Mouse (Mus musculus): ENCODE measurements around the gene Spock1. TPM values are rescaled to one million over a fixed set of nuclear protein-coding genes. Genes with fewer than 3 reads are reported as not detected.

The Spock1 gene
- polyA plus RNA-seq, 1 experiment = not detected

GRCm38 (mm10) chr13:57448906-57449305 lies 459.2 kb downstream of the Spock1 start:
- H3K27me3 ChIP-seq (ENCODE audit: control insufficient read depth, insufficient read depth, low read length) = no peaks in the 10 kb centered on the region
- no peaks in the 10 kb centered on the region for H3K36me3 ChIP-seq (ENCODE audit: control insufficient read depth, insufficient read depth, low read length)
- no peaks in the 10 kb centered on the region for H3K4me1 ChIP-seq (ENCODE audit: control insufficient read depth, insufficient read depth, insufficient read length)
- no peak overlapping the region for H3K4me3 ChIP-seq (ENCODE audit: extremely low read depth, insufficient read depth, insufficient read length)
- no peak for DNase-seq (ENCODE audit: low read depth in 1 of 2, low spot score in 2 of 2)
- no peak overlapping the region for H3K27ac ChIP-seq (ENCODE audit: insufficient read depth, low read length)
- 89% methylated on average over 7 of the region's 7 CpGs for WGBS
- TF ChIP-seq POLR2A (IDR thresholded peaks at IDR 0.05; ENCODE audit: low read depth, low read length) (no peak), CTCF (IDR thresholded peaks at IDR 0.05; ENCODE audit: extremely low read depth, insufficient read depth, insufficient read length, insufficient replicate concordance) (no peak)

DNA sequence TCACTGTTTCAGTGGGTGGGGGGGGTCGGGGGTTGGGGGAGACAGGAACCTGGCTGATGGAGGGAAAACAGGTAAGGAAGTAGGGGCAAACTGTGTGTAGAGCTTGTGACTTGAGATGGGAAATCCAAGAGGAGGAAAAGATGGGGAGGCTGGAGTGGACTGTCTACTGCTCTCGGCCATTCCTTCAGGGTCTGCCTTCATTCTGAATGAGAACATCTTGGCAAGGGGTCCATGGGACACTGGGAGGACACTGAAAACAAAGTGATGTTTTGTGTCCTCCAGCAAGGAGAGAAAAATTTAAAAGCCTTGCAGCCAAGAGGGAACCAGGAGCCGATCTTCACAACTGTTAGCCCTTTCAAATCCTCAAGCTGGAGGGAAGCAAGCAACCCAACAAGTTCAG lies 463.2 kb downstream of the Spock1 start:
- no peak overlapping the region for H3K27ac ChIP-seq (ENCODE audit: insufficient read depth, low read length)
- no peaks in the 10 kb centered on the region for H3K27me3 ChIP-seq (ENCODE audit: control insufficient read depth, insufficient read depth, low read length)
- no peaks in the 10 kb centered on the region for H3K4me1 ChIP-seq (ENCODE audit: control insufficient read depth, insufficient read depth, insufficient read length)
- TF ChIP-seq CTCF (IDR thresholded peaks at IDR 0.05; ENCODE audit: extremely low read depth, insufficient read depth, insufficient read length, insufficient replicate concordance) = no peak
- TF ChIP-seq POLR2A (IDR thresholded peaks at IDR 0.05; ENCODE audit: low read depth, low read length) = no peak
- H3K36me3 ChIP-seq (ENCODE audit: control insufficient read depth, insufficient read depth, low read length) = no peaks in the 10 kb centered on the region
- H3K4me3 ChIP-seq (ENCODE audit: extremely low read depth, insufficient read depth, insufficient read length) = no peak overlapping the region
- DNase-seq (ENCODE audit: low read depth in 1 of 2, low spot score in 2 of 2) = no peak
- WGBS = 77% methylated on average over 3 of the region's 3 CpGs

GRCm38 (mm10) chr13:57440111-57440510 lies 468.0 kb downstream of the Spock1 start:
- no peak overlapping the region for H3K27ac ChIP-seq (ENCODE audit: insufficient read depth, low read length)
- TF ChIP-seq CTCF (IDR thresholded peaks at IDR 0.05; ENCODE audit: extremely low read depth, insufficient read depth, insufficient read length, insufficient replicate concordance) (no peak), POLR2A (IDR thresholded peaks at IDR 0.05; ENCODE audit: low read depth, low read length) (no peak)
- H3K4me1 ChIP-seq (ENCODE audit: control insufficient read depth, insufficient read depth, insufficient read length) = no peaks in the 10 kb centered on the region
- no peaks in the 10 kb centered on the region for H3K27me3 ChIP-seq (ENCODE audit: control insufficient read depth, insufficient read depth, low read length)
- H3K4me3 ChIP-seq (ENCODE audit: extremely low read depth, insufficient read depth, insufficient read length) = no peak overlapping the region
- DNase-seq (ENCODE audit: low read depth in 1 of 2, low spot score in 2 of 2) = no peak
- 90% methylated on average over 7 of the region's 7 CpGs for WGBS
- no peaks in the 10 kb centered on the region for H3K36me3 ChIP-seq (ENCODE audit: control insufficient read depth, insufficient read depth, low read length)

DNA sequence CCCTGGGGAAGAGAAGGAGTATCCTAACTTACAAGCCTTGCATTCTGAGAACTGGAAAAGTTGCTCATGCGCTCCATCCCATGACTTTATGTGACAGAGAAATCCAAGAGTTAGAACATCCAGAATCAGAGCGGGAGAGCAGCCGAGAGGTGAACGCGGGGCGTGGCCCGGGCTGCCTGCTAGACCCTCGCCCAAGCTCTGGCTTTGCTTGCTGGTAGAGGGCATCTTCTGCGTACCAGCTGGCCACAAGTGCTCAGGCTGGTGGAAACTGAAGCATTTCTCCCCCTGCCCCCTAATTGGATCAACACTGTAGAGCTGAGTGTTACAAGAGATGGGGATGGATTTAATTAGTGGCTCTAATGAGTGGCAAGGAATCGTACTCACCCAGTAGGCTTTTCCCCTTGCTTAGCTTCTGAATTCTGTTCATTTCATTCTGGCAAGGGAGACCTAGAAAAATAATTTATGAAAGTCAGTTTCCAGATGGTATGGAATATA lies 472.4 kb downstream of the Spock1 start:
- TF ChIP-seq POLR2A (IDR thresholded peaks at IDR 0.05; ENCODE audit: low read depth, low read length) (no peak), CTCF (IDR thresholded peaks at IDR 0.05; ENCODE audit: extremely low read depth, insufficient read depth, insufficient read length, insufficient replicate concordance) (no peak)
- H3K4me3 ChIP-seq (ENCODE audit: extremely low read depth, insufficient read depth, insufficient read length) = no peak overlapping the region
- no peaks in the 10 kb centered on the region for H3K4me1 ChIP-seq (ENCODE audit: control insufficient read depth, insufficient read depth, insufficient read length)
- H3K27me3 ChIP-seq (ENCODE audit: control insufficient read depth, insufficient read depth, low read length) = no peaks in the 10 kb centered on the region
- no peaks in the 10 kb centered on the region for H3K36me3 ChIP-seq (ENCODE audit: control insufficient read depth, insufficient read depth, low read length)
- WGBS = 93% methylated on average over 10 of the region's 10 CpGs
- H3K27ac ChIP-seq (ENCODE audit: insufficient read depth, low read length) = no peak overlapping the region
- DNase-seq (ENCODE audit: low read depth in 1 of 2, low spot score in 2 of 2) = no peak

- H3K4me1 ChIP-seq (ENCODE audit: control insufficient read depth, insufficient read depth, insufficient read length) = no peaks in the 10 kb centered on the region
- no peak overlapping the region for H3K27ac ChIP-seq (ENCODE audit: insufficient read depth, low read length)
- no peaks in the 10 kb centered on the region for H3K36me3 ChIP-seq (ENCODE audit: control insufficient read depth, insufficient read depth, low read length)
- DNase-seq (ENCODE audit: low read depth in 1 of 2, low spot score in 2 of 2) = no peak
- no peaks in the 10 kb centered on the region for H3K27me3 ChIP-seq (ENCODE audit: control insufficient read depth, insufficient read depth, low read length)
- WGBS = 92% methylated on average over 4 of the region's 4 CpGs
- no peak overlapping the region for H3K4me3 ChIP-seq (ENCODE audit: extremely low read depth, insufficient read depth, insufficient read length)
- TF ChIP-seq CTCF (IDR thresholded peaks at IDR 0.05; ENCODE audit: extremely low read depth, insufficient read depth, insufficient read length, insufficient replicate concordance) = no peak
- TF ChIP-seq POLR2A (IDR thresholded peaks at IDR 0.05; ENCODE audit: low read depth, low read length) = no peak
These were observed 474.3 kb downstream of the Spock1 start for GRCm38 (mm10) chr13:57433848-57434247.

- H3K4me3 ChIP-seq (ENCODE audit: extremely low read depth, insufficient read depth, insufficient read length) = no peak overlapping the region
- no peaks in the 10 kb centered on the region for H3K36me3 ChIP-seq (ENCODE audit: control insufficient read depth, insufficient read depth, low read length)
- no peaks in the 10 kb centered on the region for H3K27me3 ChIP-seq (ENCODE audit: control insufficient read depth, insufficient read depth, low read length)
- WGBS = 93% methylated on average over 4 of the region's 4 CpGs
- DNase-seq (ENCODE audit: low read depth in 1 of 2, low spot score in 2 of 2) = no peak
- H3K4me1 ChIP-seq (ENCODE audit: control insufficient read depth, insufficient read depth, insufficient read length) = no peaks in the 10 kb centered on the region
- TF ChIP-seq CTCF (IDR thresholded peaks at IDR 0.05; ENCODE audit: extremely low read depth, insufficient read depth, insufficient read length, insufficient replicate concordance) (no peak), POLR2A (IDR thresholded peaks at IDR 0.05; ENCODE audit: low read depth, low read length) (no peak)
- no peak overlapping the region for H3K27ac ChIP-seq (ENCODE audit: insufficient read depth, low read length)
These were observed 476.3 kb downstream of the Spock1 start for GRCm38 (mm10) chr13:57431815-57432214.

- Histone ChIP-seq H3K4me1 (ENCODE audit: control insufficient read depth, insufficient read depth, insufficient read length) (no peaks in the 10 kb centered on the region), H3K27ac (ENCODE audit: insufficient read depth, low read length) (no peak overlapping the region), H3K4me3 (ENCODE audit: extremely low read depth, insufficient read depth, insufficient read length) (no peak overlapping the region), H3K27me3 (ENCODE audit: control insufficient read depth, insufficient read depth, low read length) (no peaks in the 10 kb centered on the region), H3K36me3 (ENCODE audit: control insufficient read depth, insufficient read depth, low read length) (no peaks in the 10 kb centered on the region)
- DNase-seq (ENCODE audit: low read depth in 1 of 2, low spot score in 2 of 2) = no peak
- 88% methylated on average over 14 of the region's 14 CpGs for WGBS
- TF ChIP-seq POLR2A (IDR thresholded peaks at IDR 0.05; ENCODE audit: low read depth, low read length) (no peak), CTCF (IDR thresholded peaks at IDR 0.05; ENCODE audit: extremely low read depth, insufficient read depth, insufficient read length, insufficient replicate concordance) (no peak)
These were observed 479.3 kb downstream of the Spock1 start for GRCm38 (mm10) chr13:57428840-57429239.

Data from spleen, adult 2 months (tissue).